Mouse (Mus musculus): ENCODE measurements around the gene Pdss2. TPM values are rescaled to one million over a fixed set of nuclear protein-coding genes. Genes with fewer than 3 reads are reported as not detected.
A peak's percentile ranks its signal among the peaks of the same experiment; 100 is the strongest.

Gene Pdss2
- 3.6 and 3.7 TPM in 2 replicates for polyA plus RNA-seq (2012; rRNA removed)

DNA sequence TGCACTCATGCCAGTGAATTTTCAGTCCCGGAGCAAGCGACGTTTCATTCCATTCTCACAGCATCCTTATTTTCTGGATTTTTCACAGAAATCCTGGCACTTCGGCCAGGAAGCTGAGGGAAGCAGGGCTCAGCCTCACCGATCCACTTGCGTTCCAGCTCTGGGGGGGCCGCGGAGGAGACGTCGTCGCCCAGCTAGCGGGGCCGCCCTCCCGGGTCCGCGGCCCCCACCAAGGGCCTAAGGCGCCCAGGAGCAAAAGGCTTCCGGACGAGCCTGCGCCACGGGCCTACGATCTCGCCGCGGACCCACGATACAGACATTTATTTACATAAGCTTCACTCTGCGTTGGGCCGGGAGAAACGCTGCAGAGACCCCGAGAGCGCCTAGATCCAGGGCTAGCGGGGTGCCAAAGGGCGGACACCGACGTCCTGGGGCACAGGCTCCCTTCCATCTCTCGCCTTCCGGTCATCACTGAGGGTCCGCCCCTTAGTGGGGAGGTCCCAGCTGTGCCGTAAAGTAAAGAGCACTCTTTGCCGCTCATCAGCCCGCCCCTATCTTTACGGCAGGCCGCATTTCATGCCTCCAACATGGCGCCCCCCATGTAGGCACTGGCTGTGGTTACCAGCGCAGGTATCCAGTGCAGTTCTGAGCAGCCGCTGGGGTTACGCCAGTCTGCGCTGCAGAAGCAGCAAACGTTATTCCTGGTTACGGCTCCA, at the start of gene Pdss2:
Gene Pdss2 (plus strand): TSS at position 577 of the 716 bp plus-strand sequence.
- H3K36me3 ChIP-seq (ENCODE audit: control insufficient read depth, insufficient read depth, low read length) = no peaks in the 10 kb centered on the region
- peak within 1 kb of the TSS; percentile 85 for H3K27ac ChIP-seq (ENCODE audit: control insufficient read depth, insufficient read depth, low read depth, low read length)
- TF ChIP-seq POLR2A (IDR thresholded peaks at IDR 0.05; ENCODE audit: control insufficient read depth, low read depth, low read length) (peak; percentile 99), CTCF (IDR thresholded peaks at IDR 0.05; ENCODE audit: control insufficient read depth, insufficient read depth, insufficient replicate concordance, low read depth, low read length) (no peak)
- H3K4me3 ChIP-seq (ENCODE audit: control insufficient read depth, low read depth, low read length) = peak within 1 kb of the TSS; percentile 96
- peaks cover 9% of the 10 kb centered on the region for H3K4me1 ChIP-seq (ENCODE audit: control insufficient read depth, insufficient read depth, low read length)
- H3K27me3 ChIP-seq (ENCODE audit: control insufficient read depth, insufficient read depth, low read length) = no peaks in the 10 kb centered on the region

DNA sequence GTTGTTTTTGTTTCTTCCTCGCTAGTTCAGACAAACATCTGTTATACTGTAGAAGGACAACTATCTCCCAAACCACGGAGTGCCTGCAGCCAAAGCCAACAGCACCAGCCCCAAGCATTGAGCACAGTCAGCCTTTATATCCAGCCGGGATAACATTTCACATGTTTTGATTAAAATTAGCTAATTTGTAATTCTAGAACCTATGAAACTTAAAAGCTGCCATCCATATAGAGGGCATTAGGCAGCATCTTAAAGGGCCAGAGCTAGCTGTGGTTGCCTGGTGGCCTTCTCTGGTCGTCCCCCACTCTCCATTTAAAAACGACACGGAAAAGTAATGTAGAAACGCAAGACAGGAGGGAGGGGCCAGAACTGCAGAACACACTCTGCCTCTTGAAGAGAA, 49.2 kb upstream of the Pdss2 start:
- Histone ChIP-seq H3K4me3 (ENCODE audit: control insufficient read depth, low read depth, low read length) (no peak overlapping the region), H3K36me3 (ENCODE audit: control insufficient read depth, insufficient read depth, low read length) (no peaks in the 10 kb centered on the region), H3K27ac (ENCODE audit: control insufficient read depth, insufficient read depth, low read depth, low read length) (no peak overlapping the region), H3K4me1 (ENCODE audit: control insufficient read depth, insufficient read depth, low read length) (peaks cover 5% of the 10 kb centered on the region), H3K27me3 (ENCODE audit: control insufficient read depth, insufficient read depth, low read length) (no peaks in the 10 kb centered on the region; the same call in none of the 2 replicates)
- no peak for TF ChIP-seq CTCF (IDR thresholded peaks at IDR 0.05; ENCODE audit: control insufficient read depth, insufficient read depth, insufficient replicate concordance, low read depth, low read length)
- TF ChIP-seq POLR2A (IDR thresholded peaks at IDR 0.05; ENCODE audit: control insufficient read depth, low read depth, low read length) = no peak

DNA sequence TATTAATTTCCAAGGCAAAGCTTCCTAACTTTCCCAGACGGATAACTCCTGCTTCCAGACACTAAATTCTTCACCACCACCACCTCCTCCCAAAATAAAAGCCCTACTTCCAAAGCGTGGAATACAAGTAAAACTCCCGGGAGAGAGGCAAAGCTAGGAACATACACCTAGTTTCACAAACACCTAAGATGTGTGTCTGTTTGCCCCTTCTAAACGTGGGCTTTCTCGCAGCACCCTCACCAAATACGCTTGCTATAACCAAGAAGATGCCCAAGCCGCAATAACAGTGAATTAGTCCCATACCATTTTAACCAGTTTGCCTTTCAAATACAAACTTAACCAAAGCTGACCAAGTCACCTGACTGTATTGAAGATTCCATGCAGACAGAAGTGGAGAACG, 48.7 kb upstream of the Pdss2 start:
- Histone ChIP-seq H3K4me1 (ENCODE audit: control insufficient read depth, insufficient read depth, low read length) (peaks cover 5% of the 10 kb centered on the region), H3K27ac (ENCODE audit: control insufficient read depth, insufficient read depth, low read depth, low read length) (no peak overlapping the region), H3K36me3 (ENCODE audit: control insufficient read depth, insufficient read depth, low read length) (no peaks in the 10 kb centered on the region), H3K27me3 (ENCODE audit: control insufficient read depth, insufficient read depth, low read length) (no peaks in the 10 kb centered on the region; the same call in none of the 2 replicates), H3K4me3 (ENCODE audit: control insufficient read depth, low read depth, low read length) (peak overlapping the region; percentile 14; the same call in 1 of the 2 replicates)
- no peak for TF ChIP-seq POLR2A (IDR thresholded peaks at IDR 0.05; ENCODE audit: control insufficient read depth, low read depth, low read length)

DNA sequence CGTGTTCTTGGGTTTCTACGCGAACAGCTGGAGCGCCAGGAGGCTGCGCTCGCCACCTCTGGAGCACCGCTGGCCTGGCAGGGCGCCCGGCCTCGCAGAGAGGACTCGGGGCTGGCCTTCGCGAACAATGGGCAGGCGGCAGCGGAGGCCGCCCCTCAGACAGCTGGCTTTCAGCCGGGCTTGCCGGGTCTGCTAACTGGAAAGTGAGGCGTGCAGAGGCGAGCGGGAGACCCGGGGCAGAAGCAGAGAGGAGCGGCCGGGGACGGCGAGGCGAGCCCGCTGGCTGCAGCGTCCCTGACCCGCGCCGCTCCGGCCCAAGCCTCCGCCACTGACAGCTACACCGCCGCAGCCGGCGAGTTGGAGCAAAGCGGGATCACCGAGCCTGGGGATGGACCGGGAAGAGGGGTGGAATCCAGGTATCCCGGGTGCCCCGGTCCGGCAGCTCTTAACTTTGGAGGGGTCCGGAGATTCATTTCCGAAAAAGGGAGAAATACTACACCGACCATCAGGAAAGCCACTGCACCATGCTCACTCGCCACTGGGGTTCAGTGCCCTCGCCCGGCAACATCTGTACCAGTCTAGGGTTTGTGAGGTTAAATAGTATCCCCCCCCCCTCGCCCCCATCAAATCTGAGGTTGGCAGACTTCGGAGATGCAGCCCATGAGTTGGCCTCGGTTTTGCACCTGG, 48.0 kb upstream of the Pdss2 start:
- Histone ChIP-seq H3K4me1 (ENCODE audit: control insufficient read depth, insufficient read depth, low read length) (peaks cover 5% of the 10 kb centered on the region), H3K4me3 (ENCODE audit: control insufficient read depth, low read depth, low read length) (peak overlapping the region; percentile 82), H3K27ac (ENCODE audit: control insufficient read depth, insufficient read depth, low read depth, low read length) (no peak overlapping the region), H3K36me3 (ENCODE audit: control insufficient read depth, insufficient read depth, low read length) (no peaks in the 10 kb centered on the region), H3K27me3 (ENCODE audit: control insufficient read depth, insufficient read depth, low read length) (no peaks in the 10 kb centered on the region; the same call in none of the 2 replicates)
- TF ChIP-seq CTCF (IDR thresholded peaks at IDR 0.05; ENCODE audit: control insufficient read depth, insufficient read depth, insufficient replicate concordance, low read depth, low read length) (no peak), POLR2A (IDR thresholded peaks at IDR 0.05; ENCODE audit: control insufficient read depth, low read depth, low read length) (no peak)

DNA sequence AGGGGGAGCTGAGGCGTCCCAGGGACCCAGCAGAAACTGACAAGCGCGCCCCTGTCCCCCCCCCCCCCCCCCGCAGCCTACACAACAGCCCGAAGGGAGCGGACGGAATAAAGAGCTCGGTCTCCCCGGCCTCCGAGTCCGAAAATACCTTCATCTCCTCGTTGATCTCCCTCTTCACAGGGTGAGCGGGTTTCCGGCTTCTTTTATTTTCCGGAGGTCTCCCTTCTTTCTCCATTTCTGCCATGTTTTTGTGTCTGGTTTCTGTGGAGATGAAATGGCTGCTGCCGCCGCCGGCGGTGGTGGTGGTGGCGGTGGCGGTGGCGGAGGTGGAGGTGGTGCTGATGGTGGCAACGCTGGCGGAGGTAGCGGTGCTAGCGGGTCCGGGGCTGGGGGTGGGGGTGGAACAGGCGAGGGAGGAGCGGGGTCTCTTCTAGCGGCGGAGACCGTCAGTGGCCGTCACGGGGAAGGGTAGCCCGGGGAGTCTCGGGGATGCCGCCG, 47.4 kb upstream of the Pdss2 start:
- peaks cover 5% of the 10 kb centered on the region for H3K4me1 ChIP-seq (ENCODE audit: control insufficient read depth, insufficient read depth, low read length)
- no peak overlapping the region for H3K27ac ChIP-seq (ENCODE audit: control insufficient read depth, insufficient read depth, low read depth, low read length)
- no peaks in the 10 kb centered on the region for H3K36me3 ChIP-seq (ENCODE audit: control insufficient read depth, insufficient read depth, low read length)
- TF ChIP-seq CTCF (IDR thresholded peaks at IDR 0.05; ENCODE audit: control insufficient read depth, insufficient read depth, insufficient replicate concordance, low read depth, low read length) = no peak
- no peak for TF ChIP-seq POLR2A (IDR thresholded peaks at IDR 0.05; ENCODE audit: control insufficient read depth, low read depth, low read length)
- no peaks in the 10 kb centered on the region; the same call in none of the 2 replicates for H3K27me3 ChIP-seq (ENCODE audit: control insufficient read depth, insufficient read depth, low read length)
- peak overlapping the region; percentile 82 for H3K4me3 ChIP-seq (ENCODE audit: control insufficient read depth, low read depth, low read length)

DNA sequence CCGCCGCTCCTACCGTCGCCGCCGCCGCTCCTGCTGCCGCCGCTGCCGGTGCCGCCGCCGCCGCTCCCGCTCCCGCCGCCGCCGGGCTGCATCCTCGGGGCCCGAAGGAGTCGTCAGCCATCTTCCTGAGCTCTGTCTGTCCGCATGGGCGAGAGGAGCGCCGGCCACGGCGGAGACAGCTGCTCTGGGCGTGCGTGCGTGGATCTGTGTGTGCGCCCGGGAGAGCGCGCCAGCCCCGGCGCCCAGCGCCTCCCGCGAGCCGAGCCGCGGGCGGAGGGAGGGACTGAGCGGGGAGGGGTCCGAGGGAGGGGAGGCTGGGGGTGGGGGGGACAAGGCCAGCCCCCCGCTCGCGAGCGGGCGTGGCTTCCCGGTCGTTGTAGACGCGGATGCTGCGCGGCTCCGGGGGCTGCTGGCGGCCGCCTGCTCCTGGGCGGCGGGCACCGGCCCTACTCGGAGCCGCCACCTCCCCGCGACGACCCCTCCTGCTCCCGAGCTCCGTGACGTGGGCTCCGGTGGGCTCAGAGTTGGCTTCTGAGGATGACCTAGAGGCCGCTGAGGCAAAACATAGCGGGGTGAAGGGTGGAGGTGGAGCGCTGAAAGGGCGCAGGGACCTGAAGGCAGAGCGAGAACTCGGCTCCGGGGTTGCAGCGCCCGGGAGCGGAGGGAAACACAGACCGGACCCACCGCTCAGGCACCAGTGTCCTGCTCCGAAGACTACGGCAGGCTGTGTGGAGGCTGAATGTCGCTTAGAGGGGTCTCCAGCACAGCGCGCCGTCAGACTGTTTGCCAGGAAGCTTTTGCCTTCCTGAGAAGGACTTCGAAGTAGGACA, 46.7 kb upstream of the Pdss2 start, which contains the start of the genes Sobp and 9030612E09Rik:
Gene Sobp (minus strand): TSS at position 205 of the 830 bp plus-strand sequence.
Gene 9030612E09Rik (plus strand): TSS at position 379 of the 830 bp plus-strand sequence.
- Histone ChIP-seq H3K36me3 (ENCODE audit: control insufficient read depth, insufficient read depth, low read length) (no peaks in the 10 kb centered on the region), H3K4me3 (ENCODE audit: control insufficient read depth, low read depth, low read length) (peak within 1 kb of the TSS; percentile 85), H3K27me3 (ENCODE audit: control insufficient read depth, insufficient read depth, low read length) (no peaks in the 10 kb centered on the region; the same call in none of the 2 replicates), H3K4me1 (ENCODE audit: control insufficient read depth, insufficient read depth, low read length) (peaks cover 5% of the 10 kb centered on the region), H3K27ac (ENCODE audit: control insufficient read depth, insufficient read depth, low read depth, low read length) (peak within 1 kb of the TSS; percentile 81)
- TF ChIP-seq POLR2A (IDR thresholded peaks at IDR 0.05; ENCODE audit: control insufficient read depth, low read depth, low read length) (peak; percentile 11; the same call in 1 of the 2 replicates), CTCF (IDR thresholded peaks at IDR 0.05; ENCODE audit: control insufficient read depth, insufficient read depth, insufficient replicate concordance, low read depth, low read length) (no peak)
